Mouse (Mus musculus): ENCODE data around the gene Map3k9. TPM values are rescaled to one million over a fixed set of nuclear protein-coding genes. Genes with fewer than 3 reads are reported as not detected.

The Map3k9 gene
- polyA plus RNA-seq, 1 experiment: 6.7 TPM

DNA sequence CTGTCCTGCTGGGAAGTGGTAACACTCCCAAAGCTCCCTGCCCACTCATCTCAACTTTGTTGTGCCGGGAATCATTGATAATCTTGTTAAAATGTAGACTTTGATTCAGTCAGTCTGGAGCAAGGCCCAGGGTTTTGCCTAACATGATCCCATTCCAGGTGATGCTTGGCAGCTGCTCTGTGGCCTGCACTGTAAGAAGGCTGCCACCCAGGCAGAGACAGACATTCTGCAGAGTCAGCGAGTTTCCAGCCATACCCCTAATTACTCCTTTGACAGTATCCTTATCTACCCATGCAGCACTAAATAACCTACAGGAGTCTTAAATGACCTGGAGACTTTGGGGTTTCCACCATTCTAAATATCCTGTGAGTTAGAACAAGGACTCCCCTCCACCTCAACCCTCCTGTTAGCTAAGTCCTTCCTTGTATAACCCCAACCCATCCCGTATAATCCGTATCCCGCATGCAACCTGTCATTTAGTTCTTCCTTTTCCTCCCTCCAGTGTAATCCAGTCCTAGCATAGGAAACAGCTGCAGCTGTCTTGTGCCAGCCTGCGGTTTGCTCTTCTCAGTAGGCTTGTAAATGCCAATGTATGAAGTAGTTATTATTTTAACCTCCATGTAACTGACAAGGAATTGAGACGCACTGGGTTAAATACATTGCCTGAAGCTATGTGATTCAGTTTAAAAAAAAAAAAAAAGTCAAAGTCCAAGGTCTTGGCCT is 101.0 kb downstream of the Map3k9 start:
- DNase-seq: no peak
- TF ChIP-seq POLR2A (IDR thresholded peaks at IDR 0.05; ENCODE audit: borderline replicate concordance, extremely low read depth, low read depth, low read length): no peak
- no peak for TF ChIP-seq CTCF (IDR thresholded peaks at IDR 0.05; ENCODE audit: insufficient read depth, low read length)
- no peaks in the 10 kb centered on the region for H3K4me1 ChIP-seq (ENCODE audit: control insufficient read depth, insufficient read depth, low read length)
- H3K4me3 ChIP-seq (replicated peaks; ENCODE audit: extremely low read depth, low read depth, low read length): no peak overlapping the region
- WGBS: 67% methylated on average over 7 of the region's 7 CpGs

DNA sequence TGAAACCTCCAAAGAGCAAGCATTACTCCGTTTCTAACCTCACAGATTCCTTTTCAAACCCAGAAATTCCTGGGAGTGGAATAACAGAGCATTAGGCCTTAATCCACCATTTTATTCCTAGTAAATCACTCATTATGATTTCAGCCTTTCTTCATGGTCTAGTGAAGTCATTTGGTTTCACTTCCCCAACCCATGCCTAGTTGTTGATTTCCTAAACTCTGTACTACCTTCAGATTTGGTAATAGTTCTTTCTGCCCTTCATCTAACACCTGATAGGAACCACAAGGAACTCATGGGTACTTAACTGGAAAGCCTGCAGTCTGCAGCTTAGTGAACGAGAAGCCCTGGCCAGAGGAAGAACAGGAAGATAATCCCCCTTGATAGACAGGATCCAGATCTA is 105.4 kb downstream of the Map3k9 start:
- TF ChIP-seq POLR2A (IDR thresholded peaks at IDR 0.05; ENCODE audit: borderline replicate concordance, extremely low read depth, low read depth, low read length): no peak
- TF ChIP-seq CTCF (IDR thresholded peaks at IDR 0.05; ENCODE audit: insufficient read depth, low read length): no peak
- Histone ChIP-seq H3K4me1 (ENCODE audit: control insufficient read depth, insufficient read depth, low read length) (no peaks in the 10 kb centered on the region), H3K4me3 (replicated peaks; ENCODE audit: extremely low read depth, low read depth, low read length) (no peak overlapping the region)
- 56% methylated on average over 2 of the region's 2 CpGs for WGBS
- DNase-seq: no peak

Other genes with a start within 250 kb of the Map3k9 start
- gene Gm20498, start 248.3 kb downstream of the Map3k9 start, polyA plus RNA-seq (2012; rRNA removed): 13.1 and 14.7 TPM in 2 replicates
- gene Synj2bp, start 248.3 kb downstream of the Map3k9 start, polyA plus RNA-seq (2012; rRNA removed): 19.1 and 27.1 TPM in 2 replicates
- not detected in 2 replicates for gene Adam21, start 212.7 kb downstream of the Map3k9 start, polyA plus RNA-seq (2012; rRNA removed)
- gene Med6, start 186.2 kb downstream of the Map3k9 start, polyA plus RNA-seq (2012; rRNA removed): 3.7 and 8.4 TPM in 2 replicates
- gene Ttc9, start 149.9 kb downstream of the Map3k9 start, polyA plus RNA-seq (2012; rRNA removed): 10.2 and 12.8 TPM in 2 replicates
- gene Pcnx, start 78.8 kb upstream of the Map3k9 start, polyA plus RNA-seq (2012; rRNA removed): 39.7 and 66.8 TPM in 2 replicates

Data from lung, adult 2 months (tissue).